Mouse (Mus musculus) left cerebral cortex, postnatal 25 days (tissue): ENCODE data around the gene Wfdc11. TPM values are rescaled to one million over a fixed set of nuclear protein-coding genes. Genes with fewer than 3 reads are reported as not detected.
"Not testable (repeated sequence)": the region's sequence is repeated elsewhere in the genome, so short reads cannot be mapped to it uniquely, and the experiment has no call there.

Experiments
- DNase-seq, 2 experiments: peaks; one replicate each; pipeline ENCODE4 v3.0.0; 2022; ENCODE audit warnings: low spot score in 2 of 2, mixed read lengths in 1 of 2
- intact Hi-C: fragments of 180-260 bp; cut with DNase I; formaldehyde crosslinking; loops from one replicate; pipeline ENCODE4 v1.15.1; 2025
- total RNA-seq, 2 experiments: library from RNA; stranded (reverse); gene quantifications; 2 replicates each; pipeline ENCODE4 v1.2.3; 2021

The Wfdc11 gene
- total RNA-seq, 2 experiments from 2014 or later, result not detected

DNA sequence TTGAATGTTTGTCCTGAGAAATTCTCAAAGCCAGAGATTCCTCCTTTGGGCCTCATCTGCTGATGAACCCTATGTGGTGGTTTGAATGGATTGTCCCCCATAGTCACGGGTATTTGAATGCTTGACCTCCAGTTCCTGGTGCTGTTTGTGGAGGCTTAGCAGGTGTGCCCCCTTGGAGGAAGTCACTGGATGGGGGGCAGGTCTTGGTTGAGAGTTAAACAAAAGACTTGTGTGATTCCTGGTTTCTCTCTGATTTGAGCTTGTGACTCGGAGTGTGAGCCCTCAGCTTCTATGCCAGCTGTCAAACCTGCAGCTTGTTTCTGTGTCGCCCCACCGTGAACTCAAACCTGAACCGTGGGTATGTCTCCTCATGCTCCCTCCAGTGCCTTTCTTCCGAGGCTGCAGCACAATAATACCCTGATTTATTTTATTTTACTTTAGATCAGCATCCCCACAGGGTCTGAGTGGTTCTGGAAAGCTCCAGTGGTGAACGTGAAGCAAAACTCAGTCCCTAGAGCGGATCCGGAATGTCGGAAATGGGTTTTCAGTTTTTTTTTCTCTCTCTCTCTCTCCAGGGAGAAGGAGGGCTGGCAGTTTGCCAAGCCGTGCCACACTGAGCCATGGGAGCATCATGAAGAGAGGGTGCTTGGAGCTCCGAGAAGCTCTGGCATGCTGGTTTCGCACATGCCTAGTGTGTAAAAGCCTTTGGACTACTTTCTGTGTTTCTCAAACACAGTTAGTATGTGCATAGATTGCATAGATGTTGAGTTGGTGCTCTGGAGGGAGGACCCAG lies 31.8 kb downstream of the Wfdc11 start:
- peak in 1 of 2 experiments; percentile 11 for DNase-seq
- intact Hi-C loops, result no loop called here

DNA sequence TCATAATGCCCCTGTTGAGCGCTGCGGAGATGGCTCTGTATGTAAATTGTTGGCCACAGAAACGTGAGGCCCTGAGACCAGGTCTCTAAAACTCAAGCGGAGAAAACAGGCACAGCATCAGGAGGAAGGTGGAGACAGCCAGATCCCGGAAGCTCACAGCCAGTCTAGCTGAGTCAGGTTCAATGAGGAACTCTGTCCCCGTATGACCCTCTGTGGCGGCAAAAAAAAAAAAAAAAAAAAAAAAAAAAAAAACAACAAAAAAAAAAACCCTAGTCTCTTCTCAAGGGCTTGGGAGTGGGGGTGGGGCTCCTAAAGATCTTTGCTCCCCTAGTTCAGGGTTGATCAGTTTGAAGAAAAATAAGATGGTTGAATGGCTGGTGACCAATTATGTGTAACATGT lies 32.8 kb downstream of the Wfdc11 start:
- no peak for DNase-seq
- intact Hi-C loops, result no loop called here

DNA sequence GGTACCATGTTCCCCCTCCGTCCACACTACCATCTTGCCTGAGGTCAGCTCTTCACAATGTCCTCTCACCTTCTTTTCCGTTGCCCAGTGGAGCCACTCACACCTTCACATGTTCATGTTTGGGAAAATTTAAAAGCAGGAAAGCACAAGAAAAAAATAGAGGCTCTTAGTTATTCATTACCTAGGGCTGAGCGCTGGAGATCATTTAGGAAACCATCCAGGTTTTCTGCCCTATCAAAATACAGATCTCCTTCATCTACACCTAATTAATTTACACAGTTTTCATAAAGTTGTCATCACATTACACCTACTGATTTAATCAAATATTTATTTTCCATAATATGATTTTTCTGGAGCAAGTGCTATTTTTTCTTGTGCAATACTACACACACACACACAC lies 35.2 kb downstream of the Wfdc11 start, which contains the start of gene Wfdc16:
TSS of gene Wfdc16 (minus strand) at position 101 of the 400 bp plus-strand sequence.
- DNase-seq, result no peak
- intact Hi-C loops, result no loop called here

- intact Hi-C loops, result no loop called here
- no peak for DNase-seq
Measured at GRCm38 (mm10) chr2:164635266-164635665, 38.6 kb downstream of the Wfdc11 start.

DNA sequence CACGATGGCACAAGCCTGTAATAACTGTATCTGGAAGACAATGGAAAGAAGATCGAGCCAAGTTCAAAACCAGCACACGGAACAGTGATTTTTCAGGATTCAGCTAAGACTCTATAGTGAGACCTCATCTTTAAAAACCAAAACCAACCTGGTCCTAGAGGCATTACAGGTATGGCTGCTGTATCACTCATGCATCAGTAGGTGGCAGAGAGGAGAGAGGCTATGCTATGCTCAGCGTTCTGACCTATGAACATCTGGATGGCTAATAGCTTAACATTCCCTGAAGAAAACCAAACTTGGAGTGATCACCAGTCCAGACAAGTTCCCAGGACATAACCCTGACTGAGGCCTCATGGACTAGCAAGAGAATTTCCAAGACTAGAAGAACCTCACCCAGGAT lies 52.1 kb downstream of the Wfdc11 start:
- intact Hi-C loops, result no loop called here
- no peak for DNase-seq

- intact Hi-C loops, result no loop called here
- no peak for DNase-seq
Measured at GRCm38 (mm10) chr2:164619050-164619449, 54.8 kb downstream of the Wfdc11 start.

GRCm38 (mm10) chr2:164615386-164615785 lies 58.5 kb downstream of the Wfdc11 start:
- intact Hi-C loops, result no loop called here
- DNase-seq, result no peak

DNA sequence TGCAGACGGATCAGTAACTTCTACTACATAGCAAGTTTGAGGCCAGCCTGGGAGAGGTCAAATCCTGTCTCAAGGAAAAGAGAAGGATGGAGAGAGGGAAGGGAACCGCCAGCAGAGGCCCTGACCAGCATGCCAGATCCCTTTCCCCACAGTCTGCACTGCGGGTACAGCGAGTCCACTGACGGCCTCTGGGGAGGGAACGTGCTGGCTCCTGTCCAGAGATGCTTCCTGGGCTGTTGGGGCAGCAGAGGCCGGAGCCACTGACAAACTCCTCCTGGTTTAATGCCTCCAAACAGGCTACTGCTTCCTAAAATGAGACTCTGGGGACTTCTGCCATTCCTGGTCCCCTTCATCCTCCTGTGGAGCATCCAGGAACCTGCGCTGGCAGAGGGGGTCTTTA lies 60.4 kb downstream of the Wfdc11 start, which contains the start of the genes Wfdc6b and Wfdc8:
TSS of gene Wfdc6b (plus strand) at position 52 of the 400 bp plus-strand sequence.
TSS of gene Wfdc8 (minus strand) at position 156 of the 400 bp plus-strand sequence.
- DNase-seq, intact Hi-C loops: not testable (repeated sequence)

Other genes starting within 250 kb of the Wfdc11 start
- 10 to 100 TPM; 86.7 to 90.7 TPM for gene Sdc4, start 230.2 kb downstream of the Wfdc11 start, total RNA-seq
- gene Sys1, start 217.1 kb downstream of the Wfdc11 start, total RNA-seq, result 10 to 100 TPM; 38.0 to 39.7 TPM
- gene Gm20458, start 213.1 kb downstream of the Wfdc11 start, total RNA-seq, result 10 to 100 TPM; 11.4 to 13.1 TPM
- gene Trp53tg5, start 200.4 kb downstream of the Wfdc11 start, total RNA-seq, result not detected
- 100 to 1,000 TPM; 114 to 127 TPM for gene Dbndd2, start 188.0 kb downstream of the Wfdc11 start, total RNA-seq
- gene Pigt, start 176.6 kb downstream of the Wfdc11 start, total RNA-seq, result 10 to 100 TPM; 92.5 to 94.5 TPM
- 1 to 10 TPM in 1 of 2 experiments, under 1 TPM in 1; 0.71 to 1.3 TPM for gene Wfdc2, start 111.7 kb downstream of the Wfdc11 start, total RNA-seq
- not detected for gene Spint3, start 100.6 kb downstream of the Wfdc11 start, total RNA-seq
- under 1 TPM in 1 of 2 experiments, not detected in 1; 0.46 TPM for gene Wfdc6a, start 88.6 kb downstream of the Wfdc11 start, total RNA-seq
- gene Eppin, start 80.5 kb downstream of the Wfdc11 start, total RNA-seq, result not detected
- gene Wfdc6b, start 60.6 kb downstream of the Wfdc11 start, total RNA-seq, result not detected
- gene Wfdc8, start 60.5 kb downstream of the Wfdc11 start, total RNA-seq, result not detected
- not detected for gene Wfdc16, start 35.3 kb downstream of the Wfdc11 start, total RNA-seq
- not detected for gene Wfdc10, start 18.0 kb downstream of the Wfdc11 start, total RNA-seq
- gene Wfdc9, start 17.5 kb downstream of the Wfdc11 start, total RNA-seq, result not detected
- gene Wfdc13, start 11.0 kb upstream of the Wfdc11 start, total RNA-seq, result not detected
- not detected for gene Spint4, start 24.4 kb upstream of the Wfdc11 start, total RNA-seq
- gene Spint5, start 41.2 kb upstream of the Wfdc11 start, total RNA-seq, result not detected
- gene Wfdc3, start 71.8 kb upstream of the Wfdc11 start, total RNA-seq, result 1 to 10 TPM; 1.6 to 1.9 TPM
- gene Dnttip1, start 71.9 kb upstream of the Wfdc11 start, total RNA-seq, result 10 to 100 TPM; 36.6 to 39.3 TPM
- gene Ube2c, start 95.8 kb upstream of the Wfdc11 start, total RNA-seq, result under 1 TPM; 0.60 to 0.89 TPM
- gene Tnnc2, start 105.9 kb upstream of the Wfdc11 start, total RNA-seq, result not detected
- 10 to 100 TPM; 49.6 to 57.6 TPM for gene Snx21, start 111.7 kb upstream of the Wfdc11 start, total RNA-seq
- gene Acot8, start 130.8 kb upstream of the Wfdc11 start, total RNA-seq, result 10 to 100 TPM; 22.4 to 29.7 TPM
- 1 to 10 TPM; 8.8 to 9.6 TPM for gene Zswim3, start 131.0 kb upstream of the Wfdc11 start, total RNA-seq
- 10 to 100 TPM; 20.8 to 21.6 TPM for gene Zswim1, start 148.6 kb upstream of the Wfdc11 start, total RNA-seq
- gene Spata25, start 154.4 kb upstream of the Wfdc11 start, total RNA-seq, result not detected
- 100 to 1,000 TPM in 1 of 2 experiments, 10 to 100 TPM in 1; 86.2 to 102 TPM for gene Ctsa, start 158.8 kb upstream of the Wfdc11 start, total RNA-seq
- gene Neurl2, start 159.4 kb upstream of the Wfdc11 start, total RNA-seq, result 1 to 10 TPM; 2.2 to 4.0 TPM
- gene Pltp, start 183.6 kb upstream of the Wfdc11 start, total RNA-seq, result 10 to 100 TPM; 77.5 to 82.0 TPM
- 10 to 100 TPM; 36.8 to 39.8 TPM for gene Pcif1, start 205.2 kb upstream of the Wfdc11 start, total RNA-seq
- 10 to 100 TPM; 24.3 TPM for gene Zfp335, start 237.7 kb upstream of the Wfdc11 start, total RNA-seq